Mouse (Mus musculus) liver, embryonic 13.5 days (tissue): ENCODE results near the gene Ddx17. TPM values are rescaled to one million over a fixed set of nuclear protein-coding genes. Genes with fewer than 3 reads are reported as not detected.

Experiments used
- ATAC-seq: fragments of 200-750 bp; cut with Nextera tagmentation; 2 replicates; pipeline ENCODE4 v1.8.0; 2017; ENCODE audit warnings: low read depth, mild to moderate bottlenecking, moderate number of reproducible peaks, moderate library complexity
- DNase-seq: peaks from one replicate; pipeline ENCODE4 v3.0.0; 2022
- H3K27ac ChIP-seq: fragments of 300-500 bp; sonication (generic); 2 replicates; pipeline ENCODE4 v1.5.1; 2015; ENCODE audit warnings: moderate library complexity, mild to moderate bottlenecking, inconsistent platforms
- H3K27me3 ChIP-seq: fragments of 300-500 bp; sonication (generic); 2 replicates; pipeline ENCODE4 v1.6.1; 2015; ENCODE audit warnings: mild to moderate bottlenecking, inconsistent platforms
- H3K36me3 ChIP-seq: fragments of 300-500 bp; sonication (generic); 2 replicates; pipeline ENCODE4 v1.6.1; 2015; ENCODE audit warnings: mild to moderate bottlenecking, inconsistent platforms
- H3K4me1 ChIP-seq: fragments of 300-500 bp; sonication (generic); replicated peaks from 2 replicates; pipeline ENCODE4 v1.6.1; 2015; ENCODE audit warnings: inconsistent platforms
- H3K4me2 ChIP-seq: fragments of 300-500 bp; sonication (generic); 2 replicates; pipeline ENCODE4 v1.6.1; 2015; ENCODE audit warnings: inconsistent platforms, mild to moderate bottlenecking, moderate library complexity
- H3K4me3 ChIP-seq: fragments of 300-500 bp; sonication (generic); replicated peaks from 2 replicates; pipeline ENCODE4 v1.5.1; 2015; ENCODE audit warnings: mild to moderate bottlenecking, inconsistent platforms
- H3K9ac ChIP-seq: fragments of 300-500 bp; sonication (generic); 2 replicates; pipeline ENCODE4 v1.6.1; 2015; ENCODE audit warnings: mild to moderate bottlenecking, inconsistent platforms
- H3K9me3 ChIP-seq: fragments of 300-500 bp; sonication (generic); replicated peaks from 2 replicates; pipeline ENCODE4 v1.6.1; 2016; ENCODE audit warnings: inconsistent platforms
- WGBS: fragments of 180-500 bp; shearing (Covaris S2); methylation state at CpG from one replicate; pipeline ENCODE4 v1.1.7; 2015; ENCODE audit not compliant: insufficient replicate concordance; 5-methylcytosine and 5-hydroxymethylcytosine counted together
- polyA plus RNA-seq: library from polyadenylated mRNA; unstranded; fragments of >200 nt; fragmentation: Nextera tagmentation; extraction: Ambion mirVana; gene quantifications from 2 replicates; pipeline ENCODE4 v1.2.1, GENCODE M21; 2015

Ddx17 gene
- polyA plus RNA-seq, 1 experiment from 2014 or later: 12.6 TPM

DNA sequence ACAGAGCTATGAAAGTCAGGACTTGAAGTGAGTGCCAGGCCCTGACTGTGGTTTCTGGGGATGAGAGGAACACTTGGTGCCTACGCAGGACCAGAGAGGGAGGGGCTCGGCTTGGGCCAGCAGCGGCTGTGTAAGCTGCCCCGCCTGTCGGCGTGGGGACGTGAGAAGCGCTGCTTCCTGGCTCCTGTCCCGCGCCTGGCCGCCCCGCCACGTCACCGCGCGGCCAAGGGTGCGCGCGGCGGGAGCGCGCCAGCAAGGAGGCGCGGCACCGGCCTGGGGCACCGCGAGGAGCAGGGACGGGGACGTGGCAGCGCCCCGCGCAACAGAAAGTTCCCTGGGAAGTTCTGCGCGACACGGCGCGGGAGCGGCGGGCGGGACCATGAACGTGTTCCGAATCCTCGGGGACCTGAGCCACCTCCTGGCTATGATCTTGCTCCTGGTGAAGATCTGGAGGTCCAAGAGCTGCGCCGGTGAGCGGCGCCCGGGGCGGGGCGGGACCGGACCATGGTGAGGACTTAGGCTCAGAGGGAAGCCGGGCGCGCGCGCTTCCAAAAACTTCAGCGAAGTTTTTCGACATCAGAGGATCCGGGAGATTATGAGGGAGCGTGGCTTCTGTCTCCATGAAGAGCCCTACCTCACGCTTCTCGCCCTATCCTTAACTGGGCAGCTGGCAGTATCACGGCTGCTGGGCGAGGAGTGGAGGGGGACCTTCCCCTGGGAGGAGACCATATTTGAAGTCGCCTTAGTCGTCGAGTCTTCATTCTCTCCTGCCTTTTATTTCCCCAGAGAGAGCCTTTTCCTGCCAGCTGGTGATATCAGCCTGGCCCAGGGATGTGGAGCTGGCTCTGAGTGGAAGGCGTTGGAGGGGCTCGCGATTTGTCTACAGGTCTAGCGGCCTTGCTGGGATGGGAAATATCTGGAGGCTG lies 30.1 kb downstream of the Ddx17 start, which contains the start of gene Kdelr3:
Kdelr3 (plus strand) TSS at position 241 of the 926 bp plus-strand sequence.
- Histone ChIP-seq H3K9me3 (no peaks in the 10 kb centered on the region), H3K4me1 (peaks cover 33% of the 10 kb centered on the region), H3K4me2 (peak within 1 kb of the TSS; percentile 73), H3K27me3 (peaks cover 78% of the 10 kb centered on the region), H3K4me3 (peak within 1 kb of the TSS; percentile 56), H3K27ac (no peak within 1 kb of the TSS), H3K36me3 (no peaks in the 10 kb centered on the region), H3K9ac (peak within 1 kb of the TSS; percentile 45; the same call in 1 of the 2 replicates)
- DNase-seq (no peak), ATAC-seq (no peak; the same call in 1 of the 2 replicates)
- 2% methylated on average over 71 of the region's 71 CpGs for WGBS

DNA sequence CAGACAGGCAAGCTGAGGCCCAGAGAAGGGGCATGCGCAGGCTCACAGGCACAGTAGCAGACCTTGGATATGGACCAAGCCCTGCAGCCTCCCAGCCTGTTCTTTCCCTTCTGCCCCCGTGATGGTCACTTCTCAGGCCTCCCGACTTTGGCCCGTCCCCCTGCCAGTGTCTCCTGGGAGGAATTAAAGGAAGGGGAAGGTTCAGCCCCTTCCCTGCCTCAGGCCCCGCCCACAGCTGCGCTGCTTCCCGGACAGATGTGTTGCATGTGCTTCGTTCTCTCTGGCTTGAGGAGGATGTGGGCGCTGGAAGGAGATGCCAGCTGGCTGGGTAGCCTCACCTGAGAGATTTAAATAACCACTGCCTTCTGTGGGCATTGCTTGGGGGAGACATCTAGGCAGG lies 32.6 kb downstream of the Ddx17 start:
- no peak for DNase-seq
- Histone ChIP-seq H3K4me3 (no peak overlapping the region), H3K9me3 (no peaks in the 10 kb centered on the region), H3K27me3 (peaks cover 100% of the 10 kb centered on the region), H3K4me1 (peaks cover 24% of the 10 kb centered on the region), H3K9ac (no peak overlapping the region), H3K4me2 (no peak overlapping the region), H3K27ac (no peak overlapping the region), H3K36me3 (no peaks in the 10 kb centered on the region)
- WGBS: 12% methylated on average over 9 of the region's 9 CpGs
- ATAC-seq: no peak

DNA sequence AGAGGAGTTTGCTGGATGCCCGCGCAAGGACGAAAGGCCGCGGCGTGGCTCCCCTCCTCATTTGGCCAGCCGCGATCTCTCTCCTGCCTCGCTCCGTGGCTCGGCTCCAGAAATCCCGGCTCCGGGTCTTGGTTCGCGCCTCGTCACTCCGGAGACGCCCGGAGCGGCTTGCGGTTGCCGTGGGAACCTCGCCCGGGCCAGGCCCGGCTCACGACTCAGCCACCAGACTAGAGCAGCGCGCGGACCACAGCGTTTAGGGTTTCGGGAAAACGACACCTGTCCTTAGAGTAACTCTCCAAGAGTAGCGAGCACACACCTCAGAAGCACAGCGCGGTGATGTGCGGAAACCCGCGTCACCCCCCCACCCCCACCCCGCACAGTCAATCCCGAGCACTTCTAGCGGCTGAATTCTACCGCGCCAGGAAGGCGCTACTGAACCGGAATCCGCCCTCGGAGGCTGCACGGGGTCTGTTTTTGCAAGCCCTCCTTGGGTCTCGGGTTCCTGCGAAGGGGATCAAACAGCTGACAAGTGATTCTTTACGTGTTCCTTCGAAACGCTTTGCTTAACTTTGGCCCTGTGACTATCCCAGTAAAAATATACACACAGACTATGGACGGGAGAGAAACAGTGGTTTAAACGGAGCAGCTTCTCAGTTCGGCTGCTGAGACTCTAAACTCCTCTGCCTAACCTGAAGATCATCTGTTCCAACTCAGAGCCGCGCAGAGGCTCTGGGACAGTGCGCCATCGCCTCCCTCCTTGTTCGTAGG lies 34.8 kb downstream of the Ddx17 start:
- no peaks in the 10 kb centered on the region for H3K36me3 ChIP-seq
- no peak for DNase-seq
- H3K27me3 ChIP-seq: peaks cover 100% of the 10 kb centered on the region
- H3K4me2 ChIP-seq: peak overlapping the region; percentile 49
- no peak overlapping the region for H3K9ac ChIP-seq
- H3K4me3 ChIP-seq: peak overlapping the region; percentile 33
- peaks cover 12% of the 10 kb centered on the region for H3K4me1 ChIP-seq
- 0 out of 2 replicates have a peak, but pooled peaks have one; percentile 42 for ATAC-seq
- WGBS: 3% methylated on average over 61 of the region's 61 CpGs
- H3K27ac ChIP-seq: no peak overlapping the region
- no peaks in the 10 kb centered on the region for H3K9me3 ChIP-seq

DNA sequence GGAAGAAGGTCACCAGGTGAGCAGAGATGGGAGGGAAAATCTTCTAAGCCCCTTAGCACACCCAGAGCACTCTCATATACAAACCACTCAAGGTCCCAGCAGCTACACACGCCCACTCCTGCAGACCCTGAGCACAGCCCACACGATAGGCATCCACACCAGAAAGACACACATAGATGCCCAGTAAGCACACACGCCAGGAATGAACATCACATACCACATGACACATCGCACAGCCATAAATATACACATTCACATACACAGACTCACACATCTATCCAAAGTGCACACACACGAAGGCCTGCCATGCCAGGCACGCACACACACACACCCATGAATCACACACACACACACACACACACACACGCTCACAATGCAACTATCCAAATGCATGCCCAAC lies 36.1 kb downstream of the Ddx17 start:
- Histone ChIP-seq H3K27me3 (peaks cover 100% of the 10 kb centered on the region), H3K4me2 (no peak overlapping the region), H3K4me3 (no peak overlapping the region), H3K9me3 (no peaks in the 10 kb centered on the region), H3K27ac (no peak overlapping the region), H3K9ac (no peak overlapping the region), H3K36me3 (no peaks in the 10 kb centered on the region), H3K4me1 (peaks cover 11% of the 10 kb centered on the region)
- DNase-seq (no peak), ATAC-seq (no peak)
- 63% methylated on average over 7 of the region's 7 CpGs for WGBS

DNA sequence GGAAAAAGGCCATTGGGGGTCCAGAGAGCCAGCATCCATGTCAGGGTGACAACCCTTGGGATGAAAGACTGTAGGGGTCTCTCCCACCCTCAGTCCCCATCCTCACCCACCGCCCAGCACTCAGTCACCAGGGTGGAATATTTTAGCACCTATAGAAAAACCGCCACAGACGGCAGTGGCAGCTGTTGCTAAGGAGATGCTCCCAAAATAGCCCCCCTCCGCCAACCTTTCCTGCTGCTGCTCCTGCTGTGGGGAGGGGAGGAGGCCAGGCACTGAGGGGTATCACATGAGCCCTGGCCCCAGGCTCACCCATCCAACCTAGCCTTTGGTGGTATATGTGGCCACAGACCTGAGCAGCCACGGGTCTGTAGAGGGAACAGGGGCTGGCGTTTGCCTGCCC lies 36.5 kb downstream of the Ddx17 start:
- DNase-seq: no peak
- Histone ChIP-seq H3K36me3 (no peaks in the 10 kb centered on the region), H3K9ac (no peak overlapping the region), H3K27me3 (peaks cover 100% of the 10 kb centered on the region), H3K4me2 (no peak overlapping the region), H3K27ac (no peak overlapping the region), H3K4me1 (peaks cover 15% of the 10 kb centered on the region), H3K9me3 (no peaks in the 10 kb centered on the region), H3K4me3 (no peak overlapping the region)
- no peak for ATAC-seq
- WGBS: 25% methylated on average over 6 of the region's 6 CpGs

DNA sequence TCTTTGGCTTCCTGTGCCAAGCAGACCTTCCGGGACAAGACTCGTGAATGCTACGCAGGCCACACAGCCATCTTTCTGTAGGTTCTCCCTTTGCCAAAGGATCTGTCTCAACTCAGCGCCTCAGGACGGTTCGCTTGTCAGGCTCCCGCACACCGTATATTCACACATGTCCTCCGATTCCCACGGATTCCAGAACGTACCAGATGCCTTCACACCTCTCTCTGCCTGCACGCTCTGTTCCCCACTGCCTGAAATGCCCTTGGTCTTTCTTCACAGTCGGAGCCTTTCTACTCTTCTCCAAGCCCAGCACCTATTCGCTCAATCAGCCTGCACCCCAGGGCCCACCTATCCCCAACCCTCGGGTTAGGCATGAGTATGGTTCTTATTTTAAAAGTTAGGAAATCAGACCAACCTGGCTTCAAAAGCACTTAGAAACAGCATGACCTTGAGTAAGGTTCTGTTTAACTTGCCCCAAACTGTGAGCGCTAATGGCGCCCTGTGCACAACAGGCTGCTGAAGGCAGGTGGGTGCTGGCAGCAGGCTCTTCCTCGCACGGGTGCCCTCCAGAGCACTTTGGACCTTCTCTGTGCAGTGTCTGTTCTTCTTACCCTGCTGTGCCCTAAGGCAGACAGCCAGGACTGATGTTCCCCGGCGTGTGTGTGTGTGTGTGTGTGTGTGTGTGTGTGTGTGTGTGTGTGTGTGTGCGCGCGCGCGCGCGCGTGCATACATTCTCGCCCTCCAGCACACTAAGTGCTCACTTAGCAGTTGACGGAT lies 39.3 kb downstream of the Ddx17 start:
- 51% methylated on average over 31 of the region's 31 CpGs for WGBS

DNA sequence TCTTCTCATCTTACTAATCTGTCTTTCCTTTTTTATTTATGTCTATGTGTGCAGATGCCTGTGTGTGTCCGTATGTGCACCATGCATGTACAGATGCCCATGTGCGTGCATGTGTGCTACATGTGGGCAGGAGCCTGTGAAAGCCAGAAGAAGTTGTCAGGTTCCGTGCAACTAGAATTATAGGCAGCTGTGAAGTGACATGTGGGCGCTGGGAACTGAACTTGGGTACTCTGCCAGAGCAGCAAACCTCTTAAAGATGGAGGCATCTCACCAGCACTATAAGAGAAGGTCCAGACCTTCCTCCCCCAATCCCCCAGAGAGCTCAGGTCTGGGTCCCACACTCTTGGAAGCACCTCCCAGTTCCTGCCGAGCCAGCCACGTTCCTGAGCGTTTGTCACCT lies 40.1 kb downstream of the Ddx17 start:
- H3K4me1 ChIP-seq: peaks cover 18% of the 10 kb centered on the region
- ATAC-seq: no peak
- WGBS: 23% methylated on average over 7 of the region's 7 CpGs

More for the DNA sequence above, 39.3 kb downstream of the Ddx17 start:
- no peak overlapping the region for H3K4me3 ChIP-seq
- H3K27ac ChIP-seq: no peak overlapping the region
- H3K9ac ChIP-seq: no peak overlapping the region
- no peaks in the 10 kb centered on the region for H3K36me3 ChIP-seq
- H3K4me1 ChIP-seq: peaks cover 19% of the 10 kb centered on the region
- no peak for ATAC-seq
- no peaks in the 10 kb centered on the region for H3K9me3 ChIP-seq
- DNase-seq: no peak
- H3K4me2 ChIP-seq: no peak overlapping the region
- H3K27me3 ChIP-seq: peaks cover 100% of the 10 kb centered on the region

DNA sequence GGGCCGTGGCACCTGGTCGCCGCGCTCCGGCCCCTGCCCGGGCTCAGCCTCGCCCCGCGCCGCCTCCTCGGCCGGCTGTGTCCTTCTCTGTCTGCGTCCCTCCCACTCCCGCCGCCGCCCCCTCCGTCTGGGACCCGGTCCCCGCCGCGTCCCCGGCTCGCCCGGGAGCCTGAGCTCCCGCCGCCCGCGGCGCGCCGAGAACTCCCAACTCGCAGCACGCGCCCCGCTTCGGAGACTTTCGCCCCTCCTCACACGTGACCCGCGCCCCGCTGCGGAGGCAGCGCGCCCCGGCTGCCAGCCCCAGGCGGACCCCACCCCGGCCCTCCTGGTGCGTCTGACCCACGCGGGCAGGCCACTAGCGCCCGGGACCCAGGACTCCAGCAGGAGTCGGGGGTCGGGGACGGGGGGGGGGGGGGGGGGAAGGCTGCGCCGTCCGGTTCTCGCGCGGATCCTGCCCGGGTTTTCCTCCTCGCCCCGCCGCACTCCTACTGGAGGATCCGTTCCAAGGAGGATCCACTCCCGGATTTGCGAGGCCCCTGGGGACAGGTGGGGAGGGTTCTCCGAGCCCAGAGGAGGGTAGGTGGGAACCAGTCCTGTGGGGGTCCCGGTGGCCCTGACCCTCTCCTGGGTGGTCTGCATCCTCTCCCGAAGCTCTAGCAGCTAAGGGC lies 40.8 kb downstream of the Ddx17 start:
- peak overlapping the region; percentile 54 for H3K4me3 ChIP-seq
- WGBS: under 1% methylated on average over 53 of the region's 71 CpGs
- peaks cover 16% of the 10 kb centered on the region for H3K4me1 ChIP-seq
- no peaks in the 10 kb centered on the region for H3K36me3 ChIP-seq
- ATAC-seq: no peak
- peaks cover 100% of the 10 kb centered on the region for H3K27me3 ChIP-seq
- no peak for DNase-seq
- H3K9ac ChIP-seq: peak overlapping the region; percentile 43
- no peak overlapping the region for H3K27ac ChIP-seq
- H3K4me2 ChIP-seq: peak overlapping the region; percentile 68
- no peaks in the 10 kb centered on the region for H3K9me3 ChIP-seq

More for the DNA sequence above, 40.1 kb downstream of the Ddx17 start:
- no peak overlapping the region for H3K4me2 ChIP-seq
- no peak overlapping the region for H3K9ac ChIP-seq
- no peak overlapping the region for H3K4me3 ChIP-seq
- H3K27ac ChIP-seq: no peak overlapping the region
- H3K9me3 ChIP-seq: no peaks in the 10 kb centered on the region
- H3K27me3 ChIP-seq: peaks cover 100% of the 10 kb centered on the region
- H3K36me3 ChIP-seq: no peaks in the 10 kb centered on the region
- DNase-seq: no peak

DNA sequence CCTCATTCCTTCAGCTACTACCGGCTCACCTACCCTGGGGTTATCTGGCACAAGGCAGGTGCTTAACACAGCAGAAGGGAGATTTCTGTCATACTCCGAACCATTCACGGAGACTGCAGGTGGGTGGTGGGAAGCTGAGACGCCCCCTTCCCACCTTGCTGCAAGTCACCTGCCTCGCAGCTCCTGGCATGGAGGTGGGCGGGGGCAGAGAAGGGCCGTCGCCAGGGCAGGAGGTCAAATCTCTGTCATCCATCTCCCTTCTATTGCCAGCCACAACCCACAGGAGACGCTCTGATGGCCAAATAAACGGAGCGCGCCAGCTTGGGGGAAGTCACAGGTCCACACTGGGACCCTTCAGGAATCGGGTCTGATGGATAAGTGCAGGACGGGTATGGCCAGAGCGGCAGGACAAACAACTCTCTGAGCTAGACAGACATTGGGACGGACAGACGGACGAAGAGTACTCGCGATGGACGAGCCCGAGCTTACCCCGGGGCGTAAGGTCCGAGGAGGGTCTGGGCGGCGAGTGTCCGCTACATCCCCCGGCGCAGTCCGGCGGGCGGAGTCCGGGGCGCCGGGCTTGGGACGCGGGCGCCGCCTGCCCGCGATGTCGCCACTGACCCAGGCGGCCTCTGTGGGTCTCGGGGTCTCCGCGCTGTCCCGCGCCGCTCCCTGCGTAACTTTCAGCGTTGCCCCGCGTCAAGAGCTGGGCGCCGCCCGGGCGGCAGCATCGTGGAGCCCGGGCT lies 41.7 kb downstream of the Ddx17 start, which contains the start of gene Kcnj4:
Kcnj4 (minus strand) TSS at position 535 of the 746 bp plus-strand sequence.
- no peak for ATAC-seq

DNA sequence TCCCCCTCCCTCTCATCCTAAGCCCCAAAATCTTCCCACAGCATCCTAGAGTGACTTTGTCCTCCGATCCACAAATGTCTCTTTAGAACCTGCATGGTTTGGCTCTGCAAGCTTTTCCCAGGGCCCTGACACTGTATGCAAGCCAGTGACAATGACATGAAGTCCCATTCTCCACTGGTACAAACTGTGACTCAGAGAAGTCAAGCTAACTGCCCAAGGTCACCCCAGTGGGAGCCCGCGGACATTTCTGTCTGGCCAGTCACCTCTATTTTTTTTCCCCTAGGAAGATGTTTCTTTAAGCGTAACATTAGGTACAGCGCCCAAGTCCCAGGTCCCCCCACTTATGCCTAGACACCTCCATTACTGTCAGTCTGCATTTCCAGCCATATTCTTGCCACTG lies 43.1 kb downstream of the Ddx17 start:
- peaks cover 100% of the 10 kb centered on the region for H3K27me3 ChIP-seq
- H3K36me3 ChIP-seq: no peaks in the 10 kb centered on the region
- 60% methylated on average over 5 of the region's 5 CpGs for WGBS
- ATAC-seq (no peak), DNase-seq (no peak)
- peaks cover 16% of the 10 kb centered on the region for H3K4me1 ChIP-seq
- no peaks in the 10 kb centered on the region for H3K9me3 ChIP-seq
- no peak overlapping the region for H3K27ac ChIP-seq
- no peak overlapping the region for H3K4me3 ChIP-seq
- no peak overlapping the region for H3K4me2 ChIP-seq
- no peak overlapping the region for H3K9ac ChIP-seq

More for the DNA sequence above, 41.7 kb downstream of the Ddx17 start, which contains the start of gene Kcnj4:
- Histone ChIP-seq H3K9me3 (no peaks in the 10 kb centered on the region), H3K4me3 (peak within 1 kb of the TSS; percentile 54), H3K4me2 (peak within 1 kb of the TSS; percentile 68), H3K27ac (no peak within 1 kb of the TSS), H3K4me1 (peaks cover 16% of the 10 kb centered on the region), H3K27me3 (peaks cover 100% of the 10 kb centered on the region), H3K9ac (peak within 1 kb of the TSS; percentile 43), H3K36me3 (no peaks in the 10 kb centered on the region)
- 3% methylated on average over 60 of the region's 60 CpGs for WGBS
- DNase-seq: no peak
